ENCODE assay signal across 20 mouse cellular contexts in genomic region chr17:45285621-45286189, GRCm38 (mm10).
"Had no signal": no experiment of that assay in that cellular context is flagged by ENCODE, and none has a peak within 500 bp of the region (broad histone marks: within the 10 kb centered on the region; RNA-seq: fewer than 3 reads in every experiment).

No protein-coding gene starts in this region.

- H3K4me1 ChIP-seq: lung, embryonic 15.5 days; megakaryocyte, embryonic 14.5 days; midbrain, embryonic 13.5 days; midbrain, embryonic 15.5 days; neural tube, embryonic 12.5 days had no signal

- H3K36me3 ChIP-seq: lung, embryonic 15.5 days; midbrain, embryonic 13.5 days; midbrain, embryonic 15.5 days; neural tube, embryonic 12.5 days had no signal

- H3K27ac ChIP-seq: lung, embryonic 15.5 days; macrophage; midbrain, embryonic 13.5 days; midbrain, embryonic 15.5 days; neural tube, embryonic 12.5 days had no signal

- DNase-seq: liver, postnatal 0 days; lung, adult 2 months; lung, postnatal 14 days; lung, postnatal 36 days; retina, postnatal 1 day; right cerebral cortex, adult 18-20 months; right cerebral cortex, postnatal 25 days; right cerebral cortex, postnatal 4 days; spleen, adult 18-20 months; thymus, adult 18-20 months; thymus, postnatal 14 days; thymus, postnatal 36 days had no signal

- ATAC-seq: liver, postnatal 0 days; lung, postnatal 0 days; midbrain, embryonic 13.5 days; midbrain, embryonic 15.5 days had no signal

- H3K27me3 ChIP-seq: lung, embryonic 15.5 days; midbrain, embryonic 13.5 days; midbrain, embryonic 15.5 days; neural tube, embryonic 12.5 days had no signal

- H3K4me3 ChIP-seq: lung, embryonic 15.5 days; megakaryocyte, embryonic 14.5 days; midbrain, embryonic 13.5 days; midbrain, embryonic 15.5 days; neural tube, embryonic 12.5 days had no signal

- H3K9me3 ChIP-seq: lung, embryonic 15.5 days; midbrain, embryonic 13.5 days; midbrain, embryonic 15.5 days; neural tube, embryonic 12.5 days had no signal

- H3K9ac ChIP-seq: liver, postnatal 0 days; lung, embryonic 15.5 days; midbrain, embryonic 13.5 days; midbrain, embryonic 15.5 days; neural tube, embryonic 12.5 days had no signal

- H3K4me2 ChIP-seq: lung, embryonic 15.5 days; midbrain, embryonic 11.5 days; midbrain, embryonic 13.5 days; midbrain, embryonic 15.5 days; neural tube, embryonic 12.5 days had no signal
